Mouse (Mus musculus) MEL (cell line): ENCODE results near the gene Dapk1.

Source experiments
- CTCF ChIP-seq, 3 experiments: IDR thresholded peaks in 2 of 3; conservative IDR thresholded peaks in 1 of 3; 2 replicates each; pipeline ENCODE4 v1.5.1; 2011 to 2012; ENCODE audit warnings: low read length in 3 of 3, low read depth in 2 of 3, mild to moderate bottlenecking in 2 of 3, improper control_type of control experiment in 1 of 3, inconsistent platforms in 1 of 3, mixed read lengths in 1 of 3, moderate library complexity in 1 of 3; ENCODE audit not compliant: control insufficient read depth in 1 of 3, insufficient read depth in 1 of 3, poor library complexity in 1 of 3, severe bottlenecking in 1 of 3
- POLR2A ChIP-seq, 2 experiments: IDR thresholded peaks; 2 replicates each; pipeline ENCODE4 v1.6.1; 2011 to 2012; ENCODE audit warnings: low read length in 2 of 2, mild to moderate bottlenecking in 2 of 2, control low read depth in 1 of 2, improper control_type of control experiment in 1 of 2, low read depth in 1 of 2, moderate library complexity in 1 of 2; ENCODE audit not compliant: control insufficient read depth in 1 of 2, insufficient read depth in 1 of 2, poor library complexity in 1 of 2

- TF ChIP-seq CTCF (IDR thresholded peaks at IDR 0.05 in 2 of 3, conservative IDR thresholded peaks at IDR 0.05 in 1 of 3; ENCODE audit: control insufficient read depth in 1 of 3, insufficient read depth in 1 of 3, low read depth in 2 of 3, low read length in 3 of 3, poor library complexity in 1 of 3, severe bottlenecking in 1 of 3) (no peak), POLR2A (IDR thresholded peaks at IDR 0.05; ENCODE audit: control insufficient read depth in 1 of 2, insufficient read depth in 1 of 2, low read depth in 1 of 2, low read length in 2 of 2, poor library complexity in 1 of 2) (no peak)
These were observed 68.9 kb downstream of the Dapk1 start for GRCm38 (mm10) chr13:60670605-60671004.
